Comparison of ENCODE assay signal across 10 mouse cellular contexts in the genomic region with DNA sequence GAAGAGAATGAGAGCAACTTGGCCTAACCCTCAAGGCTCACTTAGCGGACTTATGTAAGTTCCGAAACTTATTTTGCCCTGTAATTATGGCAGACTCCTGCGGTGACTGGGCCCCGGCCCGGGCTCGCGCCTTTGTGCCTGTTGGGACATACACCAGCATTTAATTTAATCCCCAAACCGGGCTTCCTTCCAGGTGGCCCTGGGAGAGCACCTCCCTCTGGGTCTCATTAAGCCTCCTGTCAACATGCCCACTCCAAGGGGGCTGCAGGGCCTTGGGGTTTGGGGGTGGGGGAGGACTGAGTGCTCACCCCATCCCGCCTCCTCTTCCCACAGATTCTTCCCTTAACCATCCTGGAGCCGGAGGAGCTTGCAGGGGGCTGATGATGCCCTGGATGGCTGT. TPM values are rescaled to one million over a fixed set of nuclear protein-coding genes. Genes with fewer than 3 reads are reported as not detected.
DNase-seq lines count a peak whose midpoint lies in the region; ATAC-seq lines count a peak whose summit lies in the region.
"Had no signal": no experiment of that assay in that cellular context is flagged by ENCODE, and none has a peak within 500 bp of the region (broad histone marks: within the 10 kb centered on the region; RNA-seq: fewer than 3 reads in every experiment).

No protein-coding gene starts in this region.

- H3K4me2 ChIP-seq in forebrain, embryonic 12.5 days = no peak overlapping the region
- no peak overlapping the region for H3K4me2 ChIP-seq in forebrain, embryonic 15.5 days (replicated peaks)
- H3K4me2 ChIP-seq in midbrain, embryonic 13.5 days (replicated peaks) = no peak overlapping the region

- ATAC-seq in forebrain, embryonic 12.5 days (ENCODE audit: low FRiP score) = no peak
- peak; percentile 62 for ATAC-seq in forebrain, embryonic 15.5 days (replicated peaks)
- ATAC-seq in midbrain, embryonic 13.5 days = 0 out of 2 replicates have a peak, but pooled peaks have one; percentile 20

- H3K9ac ChIP-seq in forebrain, embryonic 12.5 days = no peak overlapping the region
- H3K9ac ChIP-seq in forebrain, embryonic 15.5 days (replicated peaks) = no peak overlapping the region
- H3K9ac ChIP-seq in midbrain, embryonic 13.5 days (replicated peaks) = no peak overlapping the region

- H3K36me3 ChIP-seq in forebrain, embryonic 10.5 days (replicated peaks) = no peaks in the 10 kb centered on the region
- H3K36me3 ChIP-seq in forebrain, embryonic 12.5 days (replicated peaks) = no peaks in the 10 kb centered on the region
- H3K36me3 ChIP-seq in forebrain, embryonic 15.5 days = no peaks in the 10 kb centered on the region
- no peaks in the 10 kb centered on the region for H3K36me3 ChIP-seq in midbrain, embryonic 13.5 days

- peaks cover 18% of the 10 kb centered on the region for H3K4me1 ChIP-seq in forebrain, embryonic 10.5 days
- H3K4me1 ChIP-seq in forebrain, embryonic 12.5 days = peaks cover 5% of the 10 kb centered on the region
- peaks cover 23% of the 10 kb centered on the region for H3K4me1 ChIP-seq in forebrain, embryonic 15.5 days
- H3K4me1 ChIP-seq in midbrain, embryonic 13.5 days (replicated peaks) = 0 out of 2 replicates have a peak, but pooled peaks cover 2% of the 10 kb centered on the region

- intact Hi-C loops in left cerebral cortex, postnatal 10 days (cut with DNase I) = no loop called here
- intact Hi-C loops in left cerebral cortex, postnatal 36 days (cut with DNase I) = no loop called here

- H3K27ac ChIP-seq in forebrain, embryonic 10.5 days = peak overlapping the region; percentile 40; the same call in 1 of the 2 replicates
- H3K27ac ChIP-seq in forebrain, embryonic 12.5 days = no peak overlapping the region
- no peak overlapping the region for H3K27ac ChIP-seq in forebrain, embryonic 15.5 days (replicated peaks)
- no peak overlapping the region for H3K27ac ChIP-seq in midbrain, embryonic 13.5 days

- H3K27me3 ChIP-seq in forebrain, embryonic 10.5 days (ENCODE audit: poor library complexity, severe bottlenecking) = peaks cover 4% of the 10 kb centered on the region; the same call in 1 of the 2 replicates
- H3K27me3 ChIP-seq in forebrain, embryonic 12.5 days = no peaks in the 10 kb centered on the region; the same call in 1 of the 2 replicates
- H3K27me3 ChIP-seq in forebrain, embryonic 15.5 days = no peaks in the 10 kb centered on the region
- no peaks in the 10 kb centered on the region for H3K27me3 ChIP-seq in midbrain, embryonic 13.5 days

- H3K9me3 ChIP-seq in forebrain, embryonic 10.5 days = no peaks in the 10 kb centered on the region
- H3K9me3 ChIP-seq in forebrain, embryonic 12.5 days = no peaks in the 10 kb centered on the region
- no peaks in the 10 kb centered on the region for H3K9me3 ChIP-seq in forebrain, embryonic 15.5 days
- no peaks in the 10 kb centered on the region for H3K9me3 ChIP-seq in midbrain, embryonic 13.5 days

- 52% methylated on average over 10 of the region's 10 CpGs for WGBS in forebrain, embryonic 10.5 days
- 47% methylated on average over 10 of the region's 10 CpGs for WGBS in forebrain, embryonic 12.5 days
- WGBS in forebrain, embryonic 15.5 days = 28% methylated on average over 10 of the region's 10 CpGs
- WGBS in midbrain, embryonic 13.5 days = 66% methylated on average over 10 of the region's 10 CpGs

- no peak overlapping the region for H3K4me3 ChIP-seq in forebrain, embryonic 10.5 days
- no peak overlapping the region for H3K4me3 ChIP-seq in forebrain, embryonic 12.5 days (replicated peaks)
- H3K4me3 ChIP-seq in forebrain, embryonic 15.5 days = no peak overlapping the region
- no peak overlapping the region for H3K4me3 ChIP-seq in midbrain, embryonic 13.5 days (replicated peaks)

- no peak for DNase-seq in forebrain, embryonic 10.5 days (ENCODE audit: extremely low spot score, low spot score)
- peak; percentile 12 to 43 for DNase-seq in left cerebral cortex, postnatal 10 days (ENCODE audit: extremely low spot score in 1 of 2, low spot score in 2 of 2)
- DNase-seq in left cerebral cortex, postnatal 36 days (ENCODE audit: low spot score in 2 of 2) = no peak
- DNase-seq in spleen, postnatal 4 days (ENCODE audit: low spot score in 2 of 2) = no peak
- DNase-seq in testis, postnatal 14 days (ENCODE audit: low spot score) = no peak
- DNase-seq: heart, postnatal 36 days; lung, adult 2 months had no signal

RNA-seq across cellular contexts. Expression of a gene that starts 37.8 kb away (rescaled TPM):
- polyA plus RNA-seq in forebrain, embryonic 10.5 days (2016; fragmentation: Nextera tagmentation; extraction: Ambion mirVana) = 42.4 and 47.0 TPM in 2 replicates
- 67.6 and 79.0 TPM in 2 replicates for polyA plus RNA-seq in forebrain, embryonic 12.5 days (2016; fragmentation: Nextera tagmentation; extraction: Ambion mirVana)
- 100 to 1,000 TPM; 198 to 215 TPM for total RNA-seq in left cerebral cortex, postnatal 10 days (2021)
- 100 to 1,000 TPM; 120 to 170 TPM for total RNA-seq in left cerebral cortex, postnatal 36 days (2021)
- 94.2 and 98.8 TPM in 2 replicates for polyA plus RNA-seq in forebrain, embryonic 15.5 days (2015; fragmentation: Nextera tagmentation; extraction: Ambion mirVana)
- polyA plus RNA-seq in midbrain, embryonic 13.5 days (2015; fragmentation: Nextera tagmentation; extraction: Ambion mirVana) = 84.4 and 89.8 TPM in 2 replicates

Comparison
In these comparisons a context has a peak if more than half of its experiments do, and no peak if none do; other contexts are left out.
1. DNase-seq: peak in left cerebral cortex, postnatal 10 days (2 of 2); none in forebrain, embryonic 10.5 days (single experiment), left cerebral cortex, postnatal 36 days (0 of 2), spleen, postnatal 4 days (0 of 2) and testis, postnatal 14 days (single experiment).